Mouse (Mus musculus): ENCODE data around the gene Spen. TPM values are rescaled to one million over a fixed set of nuclear protein-coding genes. Genes with fewer than 3 reads are reported as not detected.
A peak's percentile ranks its signal among the peaks of the same experiment; 100 is the strongest.

Gene Spen
- polyA plus RNA-seq, 1 experiment from 2014 or later = 14.2 TPM

DNA sequence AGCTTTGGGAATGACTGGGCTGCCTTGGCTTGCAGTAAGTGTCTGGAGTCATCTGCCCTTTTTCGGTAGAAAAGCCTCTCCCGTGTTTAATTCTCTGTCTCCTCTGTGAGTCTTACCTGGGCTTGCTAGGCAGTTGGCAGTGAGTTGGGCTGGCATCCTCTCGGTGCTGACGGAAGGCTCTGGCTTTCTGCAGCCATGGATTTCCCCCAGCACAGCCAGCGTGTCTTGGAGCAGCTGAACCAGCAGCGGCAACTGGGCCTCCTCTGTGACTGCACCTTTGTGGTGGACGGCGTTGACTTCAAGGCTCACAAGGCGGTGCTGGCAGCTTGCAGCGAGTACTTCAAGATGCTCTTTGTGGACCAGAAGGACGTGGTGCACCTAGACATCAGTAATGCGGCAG lies 76.8 kb downstream of the Spen start:
- 95% methylated on average over 12 of the region's 12 CpGs for WGBS
- no peak for DNase-seq (ENCODE audit: low spot score)
- Histone ChIP-seq H3K4me3 (no peak overlapping the region), H3K9me3 (no peaks in the 10 kb centered on the region), H3K4me1 (replicated peaks) (peaks cover 40% of the 10 kb centered on the region), H3K36me3 (peaks cover 78% of the 10 kb centered on the region), H3K27me3 (ENCODE audit: insufficient read depth, poor library complexity, severe bottlenecking) (no peaks in the 10 kb centered on the region), H3K27ac (peak overlapping the region; percentile 56)

DNA sequence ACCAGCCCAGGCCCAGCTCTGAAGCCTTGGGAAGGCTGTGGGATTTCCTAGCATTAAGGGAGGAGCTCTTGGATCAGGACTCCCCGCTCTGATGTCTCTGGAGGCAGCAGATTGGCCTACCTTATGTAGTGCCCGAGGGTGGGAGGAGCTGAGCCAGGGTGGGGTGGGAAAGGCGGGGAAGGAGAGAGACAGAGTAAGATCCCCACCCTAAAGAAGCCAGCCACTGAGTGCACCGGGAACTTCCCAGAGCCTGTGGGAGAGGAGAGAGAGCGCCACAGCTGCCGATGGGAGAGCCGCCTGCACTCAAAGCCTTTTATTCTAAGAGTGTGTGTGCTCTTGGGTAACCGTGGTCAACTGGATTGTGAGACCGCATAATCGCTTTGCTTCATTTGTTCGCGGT lies 77.3 kb downstream of the Spen start:
- Histone ChIP-seq H3K27me3 (ENCODE audit: insufficient read depth, poor library complexity, severe bottlenecking) (no peaks in the 10 kb centered on the region), H3K27ac (no peak overlapping the region), H3K36me3 (peaks cover 78% of the 10 kb centered on the region), H3K9me3 (no peaks in the 10 kb centered on the region), H3K4me3 (no peak overlapping the region), H3K4me1 (replicated peaks) (peaks cover 40% of the 10 kb centered on the region)
- WGBS = 66% methylated on average over 12 of the region's 12 CpGs
- no peak for DNase-seq (ENCODE audit: low spot score)

DNA sequence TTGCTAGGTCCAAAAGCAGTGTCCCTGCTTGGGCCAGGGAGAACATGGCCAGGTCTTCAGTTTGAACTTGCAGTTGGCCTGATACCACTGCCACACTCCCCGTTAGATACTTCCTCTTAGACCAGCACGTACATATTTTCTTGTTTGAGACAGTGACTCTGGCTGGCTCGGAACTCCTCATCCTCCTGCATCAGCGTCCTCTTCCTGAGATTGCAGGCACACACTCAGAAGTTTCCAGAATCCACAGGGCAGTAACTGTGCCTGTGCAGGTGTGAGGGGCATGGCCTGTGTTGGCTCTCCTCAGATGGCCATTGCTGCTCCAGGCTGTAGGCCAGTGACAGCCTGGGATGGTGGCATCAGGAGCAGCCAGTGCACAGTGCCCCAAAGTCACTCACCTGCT lies 77.9 kb downstream of the Spen start:
- peaks cover 44% of the 10 kb centered on the region for H3K4me1 ChIP-seq (replicated peaks)
- H3K36me3 ChIP-seq = peaks cover 78% of the 10 kb centered on the region
- no peak overlapping the region for H3K4me3 ChIP-seq
- 92% methylated on average over 4 of the region's 4 CpGs for WGBS
- H3K27me3 ChIP-seq (ENCODE audit: insufficient read depth, poor library complexity, severe bottlenecking) = no peaks in the 10 kb centered on the region
- no peaks in the 10 kb centered on the region for H3K9me3 ChIP-seq
- H3K27ac ChIP-seq = no peak overlapping the region
- DNase-seq (ENCODE audit: low spot score) = no peak

DNA sequence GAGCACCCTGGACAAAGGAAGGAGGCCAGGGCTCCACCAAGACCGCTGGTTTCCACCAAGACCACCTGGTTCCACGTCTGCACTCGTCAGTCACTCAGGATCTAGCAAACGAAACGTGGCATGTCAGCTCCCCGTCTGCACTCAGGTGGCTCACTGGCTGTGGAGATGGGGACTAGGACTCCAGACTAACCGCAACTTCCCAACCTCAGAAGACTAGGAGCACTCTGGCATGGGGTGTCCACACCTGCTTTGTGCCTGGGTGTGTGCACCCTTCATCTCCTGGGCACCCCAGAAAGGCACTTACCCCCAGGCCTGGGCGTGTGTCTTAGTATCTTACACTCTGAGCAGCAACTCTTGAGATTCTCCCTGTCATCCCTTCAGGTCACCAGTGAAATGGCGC lies 78.6 kb downstream of the Spen start:
- Histone ChIP-seq H3K36me3 (peaks cover 78% of the 10 kb centered on the region), H3K9me3 (no peaks in the 10 kb centered on the region), H3K27ac (no peak overlapping the region), H3K4me3 (no peak overlapping the region), H3K27me3 (ENCODE audit: insufficient read depth, poor library complexity, severe bottlenecking) (no peaks in the 10 kb centered on the region), H3K4me1 (replicated peaks) (peaks cover 49% of the 10 kb centered on the region)
- WGBS = 91% methylated on average over 9 of the region's 9 CpGs
- DNase-seq (ENCODE audit: low spot score) = no peak

DNA sequence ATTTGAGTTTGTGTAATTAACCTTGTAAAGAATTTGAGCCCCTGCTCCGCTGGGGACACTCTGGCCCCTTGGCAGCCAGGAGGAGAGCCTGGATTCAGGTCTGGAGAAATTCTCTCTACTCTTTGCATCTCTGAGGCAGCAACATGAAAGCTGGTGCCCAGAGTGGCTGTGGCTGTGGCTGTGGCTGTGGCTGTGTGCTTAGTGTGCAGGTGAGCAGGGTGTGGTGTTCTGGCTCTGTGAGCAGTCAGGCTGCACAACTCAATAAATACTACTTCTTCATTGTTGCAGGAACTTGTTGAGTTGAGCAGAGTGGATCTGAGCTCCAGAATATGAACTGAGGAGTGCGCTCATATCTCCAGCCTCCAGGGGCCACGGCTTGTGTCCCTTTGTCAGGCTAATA lies 79.5 kb downstream of the Spen start:
- H3K36me3 ChIP-seq = peaks cover 76% of the 10 kb centered on the region

DNA sequence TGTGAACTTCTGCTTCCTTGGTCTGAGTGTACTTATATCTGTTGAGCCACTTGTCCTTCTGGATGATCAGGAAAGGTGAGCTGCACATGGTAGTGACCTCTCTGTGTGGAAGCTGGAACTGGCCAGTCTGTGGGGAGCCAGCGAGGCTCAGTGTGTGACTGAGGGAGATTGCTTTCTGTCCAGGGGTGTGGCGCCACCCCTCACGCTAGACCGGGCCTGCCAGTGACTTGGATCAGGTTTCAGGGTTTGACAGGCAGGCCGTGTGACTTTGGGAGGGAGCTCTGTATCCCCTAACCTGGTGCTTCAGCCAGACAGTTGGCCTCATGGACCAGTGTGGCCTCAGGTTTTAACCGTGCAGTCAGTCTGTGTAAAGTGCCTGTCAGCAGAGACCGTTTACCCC lies 80.2 kb downstream of the Spen start:
- H3K27me3 ChIP-seq (ENCODE audit: insufficient read depth, poor library complexity, severe bottlenecking) = no peaks in the 10 kb centered on the region
- H3K4me3 ChIP-seq = no peak overlapping the region
- peak overlapping the region; percentile 64 for H3K27ac ChIP-seq
- peaks cover 49% of the 10 kb centered on the region for H3K4me1 ChIP-seq (replicated peaks)
- no peaks in the 10 kb centered on the region for H3K9me3 ChIP-seq
- DNase-seq (ENCODE audit: low spot score) = peak; percentile 50
- WGBS = 19% methylated on average over 7 of the region's 7 CpGs
- H3K36me3 ChIP-seq = peaks cover 76% of the 10 kb centered on the region

More for the DNA sequence above, 79.5 kb downstream of the Spen start:
- Histone ChIP-seq H3K27ac (peak overlapping the region; percentile 64), H3K9me3 (no peaks in the 10 kb centered on the region), H3K4me3 (no peak overlapping the region), H3K27me3 (ENCODE audit: insufficient read depth, poor library complexity, severe bottlenecking) (no peaks in the 10 kb centered on the region), H3K4me1 (replicated peaks) (peaks cover 49% of the 10 kb centered on the region)
- 67% methylated on average over 3 of the region's 3 CpGs for WGBS
- DNase-seq (ENCODE audit: low spot score) = no peak

DNA sequence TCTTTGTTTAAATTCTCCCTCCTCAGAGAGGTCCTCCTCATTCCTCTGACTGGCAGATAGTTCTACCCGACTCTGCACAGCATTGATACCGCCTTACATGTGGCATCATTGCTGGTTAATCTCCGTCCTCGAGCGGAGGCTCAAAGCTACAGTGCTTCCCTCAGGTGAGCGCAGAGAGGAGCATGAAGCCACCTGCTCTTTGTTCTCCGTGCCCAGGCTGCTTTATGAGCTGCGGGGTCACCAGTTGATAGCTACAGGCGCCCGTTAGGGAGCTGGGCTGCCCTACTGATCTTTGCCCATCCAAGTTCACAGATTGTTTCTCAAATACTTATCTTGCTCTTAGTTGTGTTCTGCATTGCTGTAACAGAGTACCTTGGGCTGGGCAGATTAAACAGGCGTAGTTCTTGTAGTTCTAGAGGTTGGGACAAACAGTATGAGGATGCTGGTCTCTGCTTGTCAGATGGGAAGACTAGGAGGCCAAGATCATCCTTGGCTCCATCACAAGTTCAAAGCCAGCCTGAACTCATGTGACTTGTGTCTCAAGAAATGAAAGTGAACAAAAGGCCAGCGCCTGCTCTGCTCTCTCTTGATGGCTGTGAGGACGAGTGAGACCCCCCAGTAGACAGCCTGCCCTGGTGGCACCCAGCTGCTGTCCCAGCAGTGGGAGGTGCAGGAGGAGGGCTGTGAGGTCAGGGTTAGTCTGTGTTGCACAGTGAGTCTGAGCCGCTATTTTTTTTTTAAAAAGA lies 82.0 kb downstream of the Spen start:
- no peak for DNase-seq (ENCODE audit: low spot score)
- H3K9me3 ChIP-seq = no peaks in the 10 kb centered on the region
- H3K27ac ChIP-seq = no peak overlapping the region
- whole genome bisulfite sequencing = 93% methylated on average over 14 of the region's 14 CpGs
- peaks cover 44% of the 10 kb centered on the region for H3K4me1 ChIP-seq (replicated peaks)
- H3K27me3 ChIP-seq (ENCODE audit: insufficient read depth, poor library complexity, severe bottlenecking) = no peaks in the 10 kb centered on the region
- H3K4me3 ChIP-seq = no peak overlapping the region
- peaks cover 76% of the 10 kb centered on the region for H3K36me3 ChIP-seq

DNA sequence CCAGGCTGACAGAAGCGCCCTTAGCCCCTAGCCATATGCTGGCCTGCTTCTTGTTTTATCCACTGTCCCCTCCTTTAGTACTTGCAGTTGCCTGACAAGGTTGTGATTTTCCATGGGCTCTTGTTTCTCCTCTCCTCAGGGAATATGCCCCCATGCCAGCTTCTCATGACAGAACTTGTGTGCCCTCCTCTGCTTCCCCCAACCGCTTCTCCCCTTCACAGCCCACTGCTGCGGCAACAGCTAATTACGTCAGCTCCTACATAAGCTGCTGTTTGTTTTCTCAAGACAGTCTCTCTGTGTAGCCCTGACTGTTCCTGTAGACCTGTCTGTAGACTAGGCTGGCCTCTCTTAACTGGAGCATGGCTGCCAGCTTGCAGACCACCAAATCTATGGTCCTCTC lies 82.9 kb downstream of the Spen start:
- no peak for DNase-seq (ENCODE audit: low spot score)
- Histone ChIP-seq H3K27ac (no peak overlapping the region), H3K4me1 (replicated peaks) (peaks cover 36% of the 10 kb centered on the region), H3K36me3 (peaks cover 76% of the 10 kb centered on the region), H3K27me3 (ENCODE audit: insufficient read depth, poor library complexity, severe bottlenecking) (no peaks in the 10 kb centered on the region), H3K9me3 (no peaks in the 10 kb centered on the region), H3K4me3 (no peak overlapping the region)
- 81% methylated on average over 4 of the region's 4 CpGs for WGBS

DNA sequence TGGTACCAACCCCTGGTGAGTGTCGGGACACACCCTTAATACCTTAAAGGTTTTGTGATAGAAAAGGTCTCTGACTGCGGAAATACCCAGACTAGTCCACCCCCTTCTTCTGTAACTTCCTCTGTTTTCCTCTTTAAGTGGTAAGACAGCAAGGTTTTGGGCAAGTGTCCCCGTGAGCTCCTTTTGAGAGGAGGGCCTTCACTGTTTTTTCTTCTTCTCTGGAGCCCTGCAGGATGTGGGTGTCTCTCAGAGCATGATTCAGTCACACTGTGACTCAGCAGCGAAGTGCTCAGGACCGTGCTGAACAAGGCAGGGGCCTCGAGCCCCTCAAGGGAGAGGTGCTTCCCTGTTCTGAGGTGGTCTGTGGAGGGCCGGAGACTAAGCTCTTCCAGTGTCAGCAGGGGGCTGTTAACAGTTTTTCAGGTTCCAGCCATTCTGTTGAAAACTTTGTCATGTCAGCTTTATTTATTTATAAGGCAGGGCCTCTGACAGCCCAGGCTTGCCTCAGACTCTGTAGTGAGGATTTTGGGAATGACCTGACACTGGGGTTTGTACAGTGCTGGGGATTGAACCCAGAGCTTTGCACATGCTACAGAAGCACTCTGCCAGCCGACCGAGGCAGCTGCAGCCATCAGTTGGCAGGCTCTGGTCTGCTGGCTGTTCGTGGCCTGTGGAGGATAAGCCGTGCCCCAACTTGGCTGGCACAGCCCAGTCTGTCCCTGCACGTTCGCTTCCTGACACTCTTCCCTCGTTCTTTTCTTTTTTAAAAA lies 83.6 kb downstream of the Spen start:
- 87% methylated on average over 14 of the region's 14 CpGs for WGBS
- Histone ChIP-seq H3K27me3 (ENCODE audit: insufficient read depth, poor library complexity, severe bottlenecking) (no peaks in the 10 kb centered on the region), H3K4me1 (replicated peaks) (peaks cover 31% of the 10 kb centered on the region), H3K27ac (no peak overlapping the region), H3K36me3 (peaks cover 76% of the 10 kb centered on the region), H3K4me3 (no peak overlapping the region), H3K9me3 (no peaks in the 10 kb centered on the region)
- DNase-seq (ENCODE audit: low spot score) = no peak

DNA sequence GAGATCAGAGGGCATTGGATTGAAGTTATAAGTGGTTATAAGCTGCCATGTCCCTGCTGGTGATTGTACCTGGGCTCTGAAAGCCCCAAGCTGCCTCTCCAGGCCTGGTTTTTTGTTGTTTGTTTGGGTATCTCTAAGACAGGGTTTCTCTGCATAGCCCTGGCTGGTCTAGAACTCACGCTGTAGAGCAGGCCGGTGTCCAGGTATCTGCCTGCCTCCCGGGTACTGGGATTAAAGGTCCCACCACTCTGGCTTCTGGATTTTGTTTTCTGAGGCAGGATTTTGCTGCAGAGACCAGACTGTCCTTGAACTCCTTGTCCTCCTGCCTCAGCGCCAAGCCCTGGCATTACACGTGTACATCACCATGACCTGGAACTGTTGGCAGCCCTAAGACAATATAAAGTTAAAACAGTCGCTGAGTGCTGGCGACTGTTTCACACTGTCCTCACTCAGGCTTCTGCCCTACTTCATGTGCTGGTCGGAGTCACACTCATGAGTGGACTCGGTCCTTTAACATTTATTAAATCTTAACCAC lies 86.4 kb downstream of the Spen start:
- Histone ChIP-seq H3K27me3 (ENCODE audit: insufficient read depth, poor library complexity, severe bottlenecking) (no peaks in the 10 kb centered on the region), H3K4me1 (replicated peaks) (peaks cover 9% of the 10 kb centered on the region), H3K27ac (no peak overlapping the region), H3K4me3 (no peak overlapping the region), H3K36me3 (peaks cover 94% of the 10 kb centered on the region), H3K9me3 (no peaks in the 10 kb centered on the region)
- no peak for DNase-seq (ENCODE audit: low spot score)
- 93% methylated on average over 9 of the region's 9 CpGs for WGBS

DNA sequence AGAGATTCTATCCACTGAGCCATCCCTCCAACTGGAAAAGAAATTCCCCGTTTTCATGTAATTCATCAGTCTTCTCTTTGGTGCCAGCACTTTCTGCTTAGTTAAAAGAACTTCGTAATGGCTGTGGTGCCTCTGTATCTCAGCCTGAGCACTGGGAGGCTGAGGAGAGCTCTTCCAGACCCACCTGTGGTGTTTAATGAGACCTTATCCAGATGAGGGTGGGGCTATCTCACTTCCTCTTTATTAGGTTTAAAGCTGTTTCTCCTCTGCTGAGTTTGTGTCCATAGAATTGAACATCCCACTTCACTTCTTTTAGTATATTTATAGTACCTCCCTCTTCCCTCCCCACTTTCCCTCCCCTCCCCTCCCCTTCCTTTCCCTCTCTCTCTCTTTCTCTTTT lies 87.1 kb downstream of the Spen start:
- DNase-seq (ENCODE audit: low spot score) = no peak
- WGBS = 93% methylated on average over 2 of the region's 2 CpGs
- H3K4me1 ChIP-seq (replicated peaks) = peaks cover 13% of the 10 kb centered on the region
- peaks cover 96% of the 10 kb centered on the region for H3K36me3 ChIP-seq
- H3K9me3 ChIP-seq = no peaks in the 10 kb centered on the region
- no peaks in the 10 kb centered on the region for H3K27me3 ChIP-seq (ENCODE audit: insufficient read depth, poor library complexity, severe bottlenecking)
- no peak overlapping the region for H3K4me3 ChIP-seq
- no peak overlapping the region for H3K27ac ChIP-seq

DNA sequence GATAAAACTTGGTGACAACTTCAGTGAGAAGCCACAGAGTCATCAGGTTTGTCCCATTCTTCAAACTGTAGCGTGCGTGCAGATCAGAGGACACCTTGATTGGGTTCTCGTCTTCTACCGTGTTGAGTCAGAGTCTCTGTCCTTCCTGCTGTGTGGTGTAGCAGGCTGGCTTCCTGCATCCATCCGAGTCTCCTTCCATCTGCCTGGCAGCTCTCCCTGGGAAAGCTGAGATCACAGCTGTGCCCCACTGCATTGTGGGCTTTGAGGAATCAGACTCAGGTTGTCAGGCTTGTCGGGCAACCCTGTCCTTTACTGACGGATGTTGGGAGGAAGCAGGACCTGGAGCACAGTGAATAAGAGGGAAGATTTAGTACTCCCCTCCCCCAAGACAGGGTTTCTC lies 92.2 kb downstream of the Spen start:
- H3K4me3 ChIP-seq = peak overlapping the region; percentile 98; the same call in 1 of the 2 replicates
- peaks cover 30% of the 10 kb centered on the region for H3K4me1 ChIP-seq (replicated peaks)
- no peak overlapping the region for H3K27ac ChIP-seq
- no peaks in the 10 kb centered on the region; the same call in 1 of the 2 replicates for H3K27me3 ChIP-seq (ENCODE audit: insufficient read depth, poor library complexity, severe bottlenecking)
- H3K9me3 ChIP-seq = no peaks in the 10 kb centered on the region
- peaks cover 49% of the 10 kb centered on the region for H3K36me3 ChIP-seq
- WGBS = 79% methylated on average over 7 of the region's 7 CpGs
- no peak for DNase-seq (ENCODE audit: low spot score)

DNA sequence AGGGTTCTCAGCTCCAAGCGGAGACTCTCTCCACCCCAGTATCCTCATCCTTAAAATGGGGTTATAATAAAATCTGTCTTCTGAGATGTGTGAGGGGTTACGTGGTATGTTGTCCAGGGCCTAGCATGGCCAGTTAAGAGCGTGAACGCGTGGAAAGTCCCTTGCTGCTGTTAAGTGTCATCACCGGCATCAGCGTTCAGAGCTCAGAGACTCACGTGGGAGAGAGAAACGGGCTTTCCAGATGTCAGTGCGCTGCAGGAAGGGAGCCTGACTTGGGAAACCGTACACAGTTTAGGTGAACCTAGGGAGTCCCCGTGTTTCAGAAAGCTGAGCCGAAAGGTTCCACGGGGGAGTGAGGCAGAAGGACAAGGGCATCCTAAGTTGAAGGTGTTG lies 93.1 kb downstream of the Spen start:
- H3K4me3 ChIP-seq = peak overlapping the region; percentile 98
- peaks cover 30% of the 10 kb centered on the region for H3K4me1 ChIP-seq (replicated peaks)
- H3K9me3 ChIP-seq = no peaks in the 10 kb centered on the region
- DNase-seq (ENCODE audit: low spot score) = no peak
- no peaks in the 10 kb centered on the region; the same call in 1 of the 2 replicates for H3K27me3 ChIP-seq (ENCODE audit: insufficient read depth, poor library complexity, severe bottlenecking)
- WGBS = 19% methylated on average over 14 of the region's 14 CpGs
- peaks cover 40% of the 10 kb centered on the region for H3K36me3 ChIP-seq
- peak overlapping the region; percentile 99 for H3K27ac ChIP-seq

All from hindbrain, embryonic 10.5 days (tissue).